Mouse (Mus musculus) neural tube, embryonic 11.5 days (tissue): ENCODE measurements around the gene Foxp1. TPM values are rescaled to one million over a fixed set of nuclear protein-coding genes. Genes with fewer than 3 reads are reported as not detected.

Experiments
- ATAC-seq: fragments of 200-750 bp; cut with Nextera tagmentation; 2 replicates; pipeline ENCODE4 v1.8.0; 2017; ENCODE audit warnings: moderate number of reproducible peaks, mild to moderate bottlenecking, moderate TSS enrichment, moderate library complexity; ENCODE audit not compliant: insufficient read depth, low FRiP score, low TSS enrichment
- DNase-seq: peaks from one replicate; pipeline ENCODE4 v3.0.0-alpha.2; 2015; ENCODE audit warnings: low spot score
- H3K27ac ChIP-seq: fragments of 300-500 bp; sonication (generic); 2 replicates; pipeline ENCODE4 v1.5.1; 2014; ENCODE audit warnings: low read depth, mild to moderate bottlenecking, low read length
- H3K27me3 ChIP-seq: fragments of 300-500 bp; sonication (generic); 2 replicates; pipeline ENCODE4 v1.6.1; 2014; ENCODE audit warnings: mild to moderate bottlenecking, low read length, mixed read lengths; ENCODE audit not compliant: control insufficient read depth, insufficient read depth
- H3K36me3 ChIP-seq: fragments of 300-500 bp; sonication (generic); 2 replicates; pipeline ENCODE4 v1.6.1; 2014; ENCODE audit warnings: mild to moderate bottlenecking, low read length, moderate library complexity, mixed read lengths; ENCODE audit not compliant: control insufficient read depth, insufficient read depth
- H3K4me1 ChIP-seq: fragments of 300-500 bp; sonication (generic); 2 replicates; pipeline ENCODE4 v1.6.1; 2014; ENCODE audit warnings: low read length, mixed read lengths; ENCODE audit not compliant: control insufficient read depth, insufficient read depth
- H3K4me2 ChIP-seq: fragments of 300-500 bp; sonication (generic); 2 replicates; pipeline ENCODE4 v1.6.1; 2014; ENCODE audit warnings: low read depth, mild to moderate bottlenecking, moderate library complexity
- H3K4me3 ChIP-seq: fragments of 300-500 bp; sonication (generic); 2 replicates; pipeline ENCODE4 v1.5.1; 2014; ENCODE audit warnings: low read depth, low read length
- H3K9ac ChIP-seq: fragments of 300-500 bp; sonication (generic); 2 replicates; pipeline ENCODE4 v1.6.1; 2014; ENCODE audit warnings: mild to moderate bottlenecking, low read length
- H3K9me3 ChIP-seq: fragments of 300-500 bp; sonication (generic); 2 replicates; pipeline ENCODE4 v1.6.1; 2016; ENCODE audit warnings: low read length; ENCODE audit not compliant: control insufficient read depth
- WGBS: fragments of 180-500 bp; shearing (Covaris S2); extraction: QIAGEN DNeasy Blood & Tissue Kit; methylation state at CpG from one replicate; pipeline ENCODE4 v1.1.7; 2014; 5-methylcytosine and 5-hydroxymethylcytosine counted together
- polyA plus RNA-seq: library from polyadenylated mRNA; unstranded; fragments of >200 nt; fragmentation: Nextera tagmentation; extraction: Ambion mirVana; gene quantifications from 2 replicates; pipeline ENCODE4 v1.2.1, GENCODE M21; 2014

Foxp1 gene
- polyA plus RNA-seq, 1 experiment from 2014 or later, result 116 TPM

DNA sequence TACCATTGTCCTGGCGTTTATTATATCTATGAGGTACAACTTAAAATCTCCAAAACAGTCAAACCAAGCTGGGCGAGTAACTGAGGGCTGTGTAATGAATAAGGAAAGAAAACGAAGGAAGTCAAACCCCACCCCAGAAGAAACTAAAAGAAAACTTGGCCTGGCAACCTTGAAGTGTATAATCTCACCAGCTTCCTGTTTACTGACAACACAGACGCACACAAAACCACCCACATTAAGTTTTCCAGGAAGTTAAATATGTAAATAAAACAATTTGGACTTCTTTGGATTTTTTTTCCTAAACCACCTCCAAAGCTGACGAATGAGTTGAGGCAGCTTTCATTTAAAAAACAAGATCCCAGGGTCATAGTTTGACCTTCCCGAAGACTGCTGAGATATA is 18.1 kb upstream of the Foxp1 start:
- DNase-seq (no peak), ATAC-seq (no peak)
- H3K9ac ChIP-seq, result no peak overlapping the region
- H3K27me3 ChIP-seq, result no peaks in the 10 kb centered on the region
- WGBS, result 79% methylated on average over 6 of the region's 6 CpGs
- H3K4me3 ChIP-seq, result no peak overlapping the region
- no peaks in the 10 kb centered on the region for H3K36me3 ChIP-seq
- H3K9me3 ChIP-seq, result no peaks in the 10 kb centered on the region
- H3K27ac ChIP-seq, result no peak overlapping the region
- no peaks in the 10 kb centered on the region for H3K4me1 ChIP-seq
- no peak overlapping the region for H3K4me2 ChIP-seq

DNA sequence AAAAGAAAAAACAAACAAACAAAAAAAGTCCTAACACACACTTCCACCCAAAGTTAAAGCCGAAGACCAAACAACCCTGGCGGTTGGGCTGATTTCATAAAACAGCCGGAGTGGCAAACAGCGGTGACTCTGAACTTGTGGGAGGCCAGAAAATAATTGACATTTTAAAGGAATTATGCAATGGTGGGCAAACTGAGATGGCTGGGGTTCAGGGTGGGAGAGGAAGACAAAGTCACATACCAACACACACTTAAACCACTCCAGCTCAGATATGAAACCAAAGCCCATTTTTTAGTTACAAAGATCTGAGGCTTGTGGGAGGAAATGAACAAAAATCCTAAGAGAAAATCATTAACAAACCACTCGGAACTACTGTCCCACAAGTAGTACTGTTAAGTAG is 17.6 kb upstream of the Foxp1 start:
- H3K9me3 ChIP-seq, result no peaks in the 10 kb centered on the region
- no peak for ATAC-seq
- no peak overlapping the region for H3K4me3 ChIP-seq
- WGBS, result 92% methylated on average over 5 of the region's 5 CpGs
- H3K27ac ChIP-seq, result no peak overlapping the region
- H3K9ac ChIP-seq, result no peak overlapping the region
- H3K36me3 ChIP-seq, result no peaks in the 10 kb centered on the region
- DNase-seq, result no peak
- no peaks in the 10 kb centered on the region for H3K27me3 ChIP-seq
- no peak overlapping the region for H3K4me2 ChIP-seq
- H3K4me1 ChIP-seq, result no peaks in the 10 kb centered on the region

DNA sequence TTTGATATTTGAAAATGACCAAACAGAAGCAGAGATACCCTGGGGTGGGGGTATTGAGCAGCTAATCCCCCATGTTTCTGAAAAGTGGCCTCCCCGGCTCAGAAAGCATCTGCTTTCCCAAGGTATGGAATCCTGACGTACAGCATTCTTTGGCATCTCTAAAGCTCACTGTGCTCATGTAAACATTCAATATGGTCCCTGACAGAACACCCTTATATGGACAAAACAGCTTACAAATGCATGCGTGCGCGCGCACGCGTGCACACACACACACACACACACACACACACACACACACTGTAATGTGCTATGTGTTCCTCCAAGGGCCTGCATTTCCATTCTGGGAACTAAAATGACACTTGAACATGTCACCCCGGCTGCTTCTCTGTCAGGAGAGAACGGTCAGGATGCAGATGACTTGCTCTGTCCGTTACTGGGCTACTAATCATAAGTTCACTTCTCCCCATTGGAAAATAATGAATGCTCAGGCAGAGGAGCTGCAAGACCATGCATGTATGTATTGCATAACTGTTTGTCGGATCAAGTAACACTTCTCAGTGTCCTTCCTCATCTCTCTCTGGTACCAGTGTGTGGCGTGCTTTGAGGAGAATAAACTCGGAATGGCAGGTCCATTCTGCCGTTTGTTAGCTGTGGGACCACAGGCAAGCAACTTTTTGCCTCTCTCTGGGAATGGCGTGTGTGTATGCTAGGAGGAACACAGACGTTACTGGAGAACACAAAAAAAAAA is 15.8 kb upstream of the Foxp1 start:
- ATAC-seq (no peak), DNase-seq (no peak)
- Histone ChIP-seq H3K4me3 (no peak overlapping the region), H3K4me2 (no peak overlapping the region), H3K27ac (no peak overlapping the region), H3K4me1 (no peaks in the 10 kb centered on the region), H3K9me3 (no peaks in the 10 kb centered on the region), H3K9ac (no peak overlapping the region), H3K27me3 (no peaks in the 10 kb centered on the region), H3K36me3 (no peaks in the 10 kb centered on the region)
- WGBS, result 90% methylated on average over 17 of the region's 17 CpGs

DNA sequence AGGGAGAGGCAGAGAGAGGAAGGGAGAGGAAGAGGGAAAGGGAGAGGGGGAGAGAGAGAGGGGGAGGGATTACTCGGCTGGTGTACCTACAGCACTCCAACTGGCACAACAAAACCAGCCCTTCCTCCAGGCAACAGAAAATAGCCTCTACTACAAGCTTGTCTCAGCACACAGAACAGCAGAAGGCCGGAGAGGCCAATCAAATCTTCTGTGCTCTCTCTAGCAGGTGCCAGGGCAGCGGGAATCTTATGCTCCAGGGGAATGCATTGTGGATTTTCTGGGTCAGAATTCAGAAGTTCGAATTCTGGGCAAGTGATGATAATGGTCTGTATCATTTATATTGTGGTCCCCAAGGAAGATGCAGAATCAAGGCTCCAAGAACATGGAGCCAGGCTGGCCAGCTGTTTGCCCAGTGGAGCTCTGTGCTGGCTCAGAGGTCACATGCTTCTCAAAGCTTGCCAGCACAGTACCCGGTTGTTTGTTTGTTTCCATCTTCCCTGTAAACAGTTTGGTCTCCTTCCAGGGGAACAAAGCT is 11.8 kb upstream of the Foxp1 start:
- 64% methylated on average over 5 of the region's 5 CpGs for WGBS
- Histone ChIP-seq H3K9ac (no peak overlapping the region), H3K4me1 (no peaks in the 10 kb centered on the region), H3K4me3 (no peak overlapping the region), H3K4me2 (no peak overlapping the region), H3K36me3 (no peaks in the 10 kb centered on the region), H3K9me3 (no peaks in the 10 kb centered on the region), H3K27me3 (no peaks in the 10 kb centered on the region), H3K27ac (no peak overlapping the region)
- no peak for ATAC-seq
- DNase-seq, result no peak

DNA sequence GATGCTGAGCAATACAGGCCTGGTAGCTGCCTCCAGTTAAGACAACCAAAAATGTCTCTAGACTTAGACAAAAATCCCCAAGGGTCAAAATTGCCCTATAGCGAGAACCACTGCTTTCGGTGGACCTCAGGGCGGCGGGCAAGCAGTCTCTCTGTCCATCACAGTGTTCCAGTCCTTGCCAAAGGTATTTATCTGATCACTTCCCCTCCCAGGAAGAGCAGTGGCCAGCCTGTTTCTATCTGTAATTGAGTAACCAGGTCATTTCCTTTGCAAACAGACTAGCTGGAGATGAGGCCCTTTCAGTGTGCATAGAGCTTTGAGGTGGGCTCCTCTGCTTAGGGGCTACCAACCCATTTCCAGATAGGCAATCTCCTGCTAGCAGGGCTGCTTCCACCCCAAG is 9.9 kb upstream of the Foxp1 start:
- H3K4me2 ChIP-seq, result no peak overlapping the region
- H3K27ac ChIP-seq, result no peak overlapping the region
- no peak overlapping the region for H3K4me3 ChIP-seq
- ATAC-seq (no peak), DNase-seq (no peak)
- no peaks in the 10 kb centered on the region for H3K4me1 ChIP-seq
- H3K36me3 ChIP-seq, result no peaks in the 10 kb centered on the region
- 88% methylated on average over 4 of the region's 4 CpGs for WGBS
- no peaks in the 10 kb centered on the region for H3K27me3 ChIP-seq
- no peak overlapping the region for H3K9ac ChIP-seq
- H3K9me3 ChIP-seq, result peaks cover under 1% of the 10 kb centered on the region; the same call in 1 of the 2 replicates

DNA sequence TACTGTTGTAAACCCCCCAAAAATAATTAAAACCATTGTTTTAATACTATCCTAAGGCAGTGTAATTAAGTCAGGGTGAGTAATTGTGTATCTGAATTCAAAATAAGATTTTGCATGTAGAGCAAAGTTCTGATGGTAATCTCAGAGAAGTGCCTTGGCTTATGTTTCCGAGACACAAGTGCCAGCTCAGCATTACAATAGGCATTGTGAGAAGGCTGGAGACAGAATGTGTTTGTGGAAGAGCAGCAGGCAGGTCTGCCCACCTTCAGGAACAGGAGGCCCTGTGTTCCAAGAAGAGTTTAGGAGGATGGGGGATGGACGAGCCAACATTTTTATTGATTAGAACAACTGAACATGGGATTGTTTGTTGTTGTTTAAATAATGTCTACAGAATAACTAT is 6.5 kb upstream of the Foxp1 start:
- Histone ChIP-seq H3K4me3 (no peak overlapping the region), H3K9me3 (peaks cover 3% of the 10 kb centered on the region; the same call in 1 of the 2 replicates), H3K4me2 (no peak overlapping the region), H3K4me1 (no peaks in the 10 kb centered on the region), H3K27me3 (no peaks in the 10 kb centered on the region), H3K36me3 (no peaks in the 10 kb centered on the region), H3K27ac (no peak overlapping the region), H3K9ac (no peak overlapping the region)
- no peak for ATAC-seq
- no peak for DNase-seq
- 71% methylated on average over 2 of the region's 2 CpGs for WGBS

DNA sequence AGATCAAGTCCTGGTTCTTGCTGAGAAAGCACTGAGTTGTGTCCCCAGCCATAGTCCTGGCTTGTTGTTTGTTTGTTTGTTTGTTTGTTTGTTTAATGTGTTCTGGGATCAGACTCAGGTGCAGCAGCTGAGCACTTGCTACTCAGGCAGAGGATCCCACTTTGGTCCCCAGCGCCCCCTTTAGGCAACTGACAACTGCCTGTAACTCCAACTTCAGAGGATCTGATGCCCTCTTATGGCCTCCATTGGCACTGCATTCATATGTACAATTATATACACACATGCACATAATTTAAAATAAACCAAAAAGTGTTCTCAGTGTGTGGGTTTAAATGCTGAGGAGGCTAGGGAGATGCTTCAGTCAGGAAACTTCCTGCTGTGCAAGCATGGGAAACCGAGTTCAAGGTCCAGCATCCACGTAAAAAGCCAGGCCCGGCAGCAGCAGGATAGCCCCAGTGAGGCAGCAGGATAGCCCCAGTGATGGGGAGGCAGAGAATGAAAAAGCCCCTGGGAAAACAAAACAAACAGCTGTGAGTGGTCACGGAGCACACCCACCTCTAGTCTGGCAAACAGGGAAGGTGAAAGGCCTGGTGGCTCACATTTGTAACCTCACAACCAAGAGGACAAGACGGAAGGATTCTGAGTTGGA is 5.1 kb upstream of the Foxp1 start:
- Histone ChIP-seq H3K9ac (no peak overlapping the region), H3K4me1 (no peaks in the 10 kb centered on the region), H3K36me3 (no peaks in the 10 kb centered on the region), H3K4me2 (no peak overlapping the region), H3K27me3 (no peaks in the 10 kb centered on the region), H3K9me3 (peaks cover 3% of the 10 kb centered on the region; the same call in 1 of the 2 replicates), H3K4me3 (no peak overlapping the region), H3K27ac (no peak overlapping the region)
- no peak for ATAC-seq
- DNase-seq, result no peak
- 90% methylated on average over 6 of the region's 6 CpGs for WGBS

DNA sequence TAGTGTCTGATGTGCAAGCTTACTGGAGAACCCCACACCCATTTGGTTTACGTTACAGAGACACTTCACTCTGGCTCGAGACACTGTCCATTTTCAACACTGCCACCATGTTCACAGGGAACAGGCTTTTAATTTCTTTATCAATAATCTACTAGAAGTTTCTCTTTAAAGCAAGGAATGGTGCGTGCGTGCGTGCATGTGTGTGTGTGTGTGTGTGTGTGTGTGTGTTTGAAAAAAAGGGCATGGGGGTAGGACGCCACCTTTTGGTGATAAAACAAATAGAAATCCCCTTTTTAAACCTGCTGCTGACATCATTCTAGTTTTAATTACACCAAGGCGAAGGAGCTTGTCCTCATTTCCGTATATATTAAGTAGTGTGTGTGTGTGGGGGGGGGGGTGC is 2.8 kb upstream of the Foxp1 start:
- Histone ChIP-seq H3K27ac (no peak overlapping the region), H3K9ac (no peak overlapping the region), H3K4me1 (no peaks in the 10 kb centered on the region), H3K9me3 (peaks cover 3% of the 10 kb centered on the region; the same call in 1 of the 2 replicates), H3K4me2 (no peak overlapping the region), H3K36me3 (no peaks in the 10 kb centered on the region), H3K27me3 (no peaks in the 10 kb centered on the region), H3K4me3 (no peak overlapping the region)
- peak; percentile 49 for DNase-seq
- no peak for ATAC-seq
- 60% methylated on average over 8 of the region's 8 CpGs for WGBS
